Mouse (Mus musculus) adrenal gland, postnatal 0 days (tissue): ENCODE results near the gene Cuta. TPM values are rescaled to one million over a fixed set of nuclear protein-coding genes. Genes with fewer than 3 reads are reported as not detected.

Experiments
- microRNA-seq: library from miRNA; unstranded; fragments of <30 nt; microRNA quantifications from one replicate; pipeline ENCODE4, GENCODE M21; 2016; ENCODE audit warnings: borderline replicate concordance; ENCODE audit not compliant: insufficient number of aligned reads
- polyA plus RNA-seq: library from polyadenylated mRNA; unstranded; fragments of >200 nt; fragmentation: Nextera tagmentation; extraction: Ambion mirVana; gene quantifications from 2 replicates; pipeline ENCODE4 v1.2.1, GENCODE M21; 2015

Cuta gene
- 159 and 209 TPM in 2 replicates for polyA plus RNA-seq

GRCm38 (mm10) chr17:26939178-26939972 lies at the start of gene Cuta:
Gene Cuta, minus strand, starts transcription at chr17:26939569.

DNA sequence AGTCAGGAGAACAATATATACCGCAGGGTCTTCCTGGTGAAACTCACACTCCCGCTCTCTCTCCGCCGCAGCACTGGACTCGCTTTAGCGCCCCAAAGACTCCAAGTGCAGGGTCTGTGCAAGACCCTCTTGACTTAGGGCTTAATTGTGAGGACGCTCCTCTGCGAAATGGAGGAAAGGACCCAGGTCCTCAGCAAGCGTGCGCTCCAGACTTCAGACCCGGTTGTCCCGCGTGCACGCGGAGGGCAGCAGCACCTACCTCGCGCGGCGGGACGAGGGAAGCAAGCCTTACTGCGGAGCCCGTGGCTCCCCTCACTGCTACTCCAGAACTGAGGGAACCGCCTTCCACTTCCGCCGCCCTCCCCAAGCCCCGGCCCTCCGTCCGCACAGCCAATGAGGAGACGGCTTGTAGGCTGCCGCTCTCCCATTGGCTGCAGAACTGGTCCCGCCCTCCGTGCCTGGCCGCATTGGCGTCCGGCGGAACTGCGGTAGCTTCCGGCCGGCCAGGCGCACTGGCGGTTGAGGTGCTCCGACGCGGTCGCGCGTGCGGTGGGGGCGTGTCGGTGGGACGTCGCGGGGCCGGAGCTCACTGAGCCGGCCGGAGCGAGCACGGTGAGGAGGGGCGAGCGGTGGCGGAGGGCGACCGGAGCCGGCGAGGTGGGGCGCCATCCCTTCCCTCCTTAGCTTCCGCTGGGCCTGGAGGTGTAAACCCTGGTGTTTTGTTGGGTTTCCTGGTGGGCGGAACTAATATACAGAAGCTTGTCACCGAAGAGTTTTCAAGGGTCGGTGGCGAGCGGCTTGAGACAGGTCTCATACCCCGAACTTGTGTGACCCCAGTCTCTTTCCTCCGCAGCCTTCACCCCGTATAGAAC lies 33.6 kb upstream of the Cuta start, which contains the start of gene Zbtb9:
Gene Zbtb9, plus strand, starts transcription at position 465 of the 872 bp plus-strand sequence.

GRCm38 (mm10) chr17:26941031-26941789 lies 1.8 kb upstream of the Cuta start, which contains the start of gene Syngap1:
Gene Syngap1, plus strand, starts transcription at chr17:26941253.

GRCm38 (mm10) chr17:26932839-26933398 lies 6.5 kb downstream of the Cuta start, which contains the start of gene Phf1:
Gene Phf1, plus strand, starts transcription at chr17:26933052.

GRCm38 (mm10) chr17:26916711-26917482 lies 22.5 kb downstream of the Cuta start, which contains the start of gene Kifc5b:
Gene Kifc5b, plus strand, starts transcription at chr17:26917091.

Small RNAs within 50 kb of the gene (microRNA-seq; reads per million reads assigned to microRNA genes)
- not detected for gene Gm27775
- gene Mir3083 = not detected
- gene Mir6968 = not detected

Other genes with a start within 250 kb of the Cuta start
- gene Crebrf, start 223.9 kb downstream of the Cuta start, polyA plus RNA-seq = 16.9 and 24.5 TPM in 2 replicates
- 28.5 and 29.8 TPM in 2 replicates for gene Bnip1, start 158.5 kb downstream of the Cuta start, polyA plus RNA-seq
- not detected in 2 replicates for gene Nkx2-5, start 94.6 kb downstream of the Cuta start, polyA plus RNA-seq
- 1.5 and 2.2 TPM in 2 replicates for gene Kifc5b, start 22.5 kb downstream of the Cuta start, polyA plus RNA-seq
- gene Phf1, start 6.5 kb downstream of the Cuta start, polyA plus RNA-seq = 15.3 and 21.3 TPM in 2 replicates
- gene Syngap1, start 1.7 kb upstream of the Cuta start, polyA plus RNA-seq = 0.65 and 0.99 TPM in 2 replicates
- 6.2 and 8.2 TPM in 2 replicates for gene Zbtb9, start 33.6 kb upstream of the Cuta start, polyA plus RNA-seq
- 4.3 and 5.3 TPM in 2 replicates for gene Bak1, start 89.4 kb upstream of the Cuta start, polyA plus RNA-seq
- gene Itpr3, start 117.7 kb upstream of the Cuta start, polyA plus RNA-seq = 2.3 and 2.6 TPM in 2 replicates
- gene Uqcc2, start 194.3 kb upstream of the Cuta start, polyA plus RNA-seq = 325 and 460 TPM in 2 replicates
- gene Ip6k3, start 228.2 kb upstream of the Cuta start, polyA plus RNA-seq = 0.36 and 0.72 TPM in 2 replicates